In the genomic region with DNA sequence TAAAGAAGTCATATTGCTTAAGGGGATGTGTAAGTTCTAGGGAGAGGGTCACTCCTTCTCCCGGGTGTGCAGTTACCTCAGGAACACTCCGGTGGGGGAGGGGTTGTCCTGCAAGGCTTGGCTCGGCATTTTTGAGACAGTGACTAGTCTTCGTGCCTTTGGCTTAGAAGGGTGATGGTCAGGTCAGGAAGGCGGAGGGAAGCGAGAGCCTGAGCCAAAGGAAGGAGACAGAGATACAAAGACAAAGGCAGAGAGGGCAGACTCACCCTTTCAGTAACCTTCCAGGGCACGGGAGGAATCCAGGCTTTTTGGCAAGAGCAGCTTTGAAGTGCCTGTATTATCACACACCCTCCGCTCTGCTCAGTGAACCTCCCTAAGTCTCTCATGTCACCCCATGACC, we compare ENCODE assay signal across 8 mouse cellular contexts. TPM values are rescaled to one million over a fixed set of nuclear protein-coding genes. Genes with fewer than 3 reads are reported as not detected.
DNase-seq lines count a peak whose midpoint lies in the region; ATAC-seq and TF ChIP-seq lines count a peak whose summit lies in the region.

No protein-coding gene starts in this region.

- peak overlapping the region; percentile 79; the same call in 1 of the 2 replicates for H3K4me3 ChIP-seq in G1E (ENCODE audit: low read depth, low read length)
- H3K4me3 ChIP-seq in limb, embryonic 14.5 days (replicated peaks; ENCODE audit: low read length) = no peak overlapping the region

- no peak for TF ChIP-seq POLR2A in limb, embryonic 14.5 days (IDR thresholded peaks at IDR 0.05; ENCODE audit: borderline replicate concordance, extremely low read depth, insufficient read depth, insufficient read length)

- peaks cover 38% of the 10 kb centered on the region for H3K36me3 ChIP-seq in G1E (replicated peaks)
- peaks cover 14% of the 10 kb centered on the region for H3K36me3 ChIP-seq in limb, embryonic 14.5 days (ENCODE audit: control insufficient read depth, insufficient read depth, low read length)

- ATAC-seq in G1E (ENCODE audit: extremely low read depth, insufficient number of reproducible peaks, low FRiP score, poor library complexity, severe bottlenecking) = no peak
- no peak for ATAC-seq in limb, embryonic 14.5 days (ENCODE audit: low FRiP score, low read depth)

- H3K9me3 ChIP-seq in G1E (replicated peaks) = peaks cover 5% of the 10 kb centered on the region
- no peaks in the 10 kb centered on the region for H3K9me3 ChIP-seq in limb, embryonic 14.5 days (ENCODE audit: control insufficient read depth, low read length)

- H3K4me1 ChIP-seq in G1E (ENCODE audit: insufficient read depth, low read depth, low read length) = peaks cover 80% of the 10 kb centered on the region
- peaks cover 22% of the 10 kb centered on the region for H3K4me1 ChIP-seq in limb, embryonic 14.5 days (ENCODE audit: control insufficient read depth, insufficient read depth, low read length)

- peak overlapping the region; percentile 97 for H3K27ac ChIP-seq in limb, embryonic 14.5 days (replicated peaks; ENCODE audit: low read depth, low read length)

- intact Hi-C loops in heart, postnatal 10 days (cut with DNase I) = no loop called here
- intact Hi-C loops in left cerebral cortex, postnatal 10 days (cut with DNase I) = no loop called here

- no peak overlapping the region for H3K4me2 ChIP-seq in limb, embryonic 14.5 days (replicated peaks; ENCODE audit: low read depth, low read length, severe bottlenecking)

- no peak for TF ChIP-seq CTCF in G1E (IDR thresholded peaks at IDR 0.05; ENCODE audit: low read depth, low read length)

- 41% methylated on average over 8 of the region's 8 CpGs for WGBS in limb, embryonic 14.5 days

- no peak overlapping the region for H3K9ac ChIP-seq in limb, embryonic 14.5 days (ENCODE audit: low read depth, low read length, severe bottlenecking)

- DNase-seq in embryo, embryonic 11 days = peak; percentile 31
- no peak for DNase-seq in embryo, embryonic 10.5 days (ENCODE audit: low spot score)
- DNase-seq in G1E (ENCODE audit: low spot score) (no peak), MN1 (ENCODE audit: low spot score) (no peak)
- peak; percentile 43 to 55 for DNase-seq in heart, postnatal 10 days
- DNase-seq in limb, embryonic 14.5 days (ENCODE audit: low spot score) = no peak
- DNase-seq in gastrocnemius, postnatal 10 days = no peak
- no peak for DNase-seq in left cerebral cortex, postnatal 10 days (ENCODE audit: extremely low spot score in 1 of 2, low spot score in 2 of 2)

- H3K27me3 ChIP-seq in G1E (ENCODE audit: insufficient read depth, low read length) = no peaks in the 10 kb centered on the region
- H3K27me3 ChIP-seq in limb, embryonic 14.5 days (ENCODE audit: control insufficient read depth, insufficient read depth, low read length) = no peaks in the 10 kb centered on the region

RNA-seq across cellular contexts. Expression of a gene that starts 1.4 kb away (rescaled TPM):
- total RNA-seq in G1E (2014; fragmentation: Nextera tagmentation) (558 and 607 TPM in 2 replicates), G1E (2017) (3,673 and 4,536 TPM in 2 replicates)
- polyA plus RNA-seq in G1E (2012) = 1,469 and 2,086 TPM in 2 replicates
- 100 to 1,000 TPM; 372 to 385 TPM for total RNA-seq in heart, postnatal 10 days (2021)
- polyA plus RNA-seq in limb, embryonic 14.5 days (2012; rRNA removed) = 2,106 and 2,309 TPM in 2 replicates
- polyA plus RNA-seq in limb, embryonic 14.5 days (2014; fragmentation: Nextera tagmentation; extraction: Ambion mirVana) = 2,467 and 2,738 TPM in 2 replicates
- 100 to 1,000 TPM; 679 to 727 TPM for total RNA-seq in gastrocnemius, postnatal 10 days (2021)
- total RNA-seq in left cerebral cortex, postnatal 10 days (2021) = 10 to 100 TPM; 24.1 to 25.3 TPM

RNA-seq across cellular contexts. Expression of a gene that starts 9.6 kb away (rescaled TPM):
- total RNA-seq in G1E (2014; fragmentation: Nextera tagmentation) (13.2 and 25.6 TPM in 2 replicates), G1E (2017) (20.1 and 24.2 TPM in 2 replicates)
- polyA plus RNA-seq in G1E (2012) = 15.9 and 16.7 TPM in 2 replicates
- total RNA-seq in heart, postnatal 10 days (2021) = 10 to 100 TPM; 17.8 to 18.9 TPM
- polyA plus RNA-seq in limb, embryonic 14.5 days (2012; rRNA removed) = 38.8 and 41.0 TPM in 2 replicates
- 50.6 and 53.1 TPM in 2 replicates for polyA plus RNA-seq in limb, embryonic 14.5 days (2014; fragmentation: Nextera tagmentation; extraction: Ambion mirVana)
- total RNA-seq in gastrocnemius, postnatal 10 days (2021) = 10 to 100 TPM; 27.1 to 30.7 TPM
- 10 to 100 TPM; 40.9 to 41.4 TPM for total RNA-seq in left cerebral cortex, postnatal 10 days (2021)

RNA-seq across cellular contexts. Expression of a gene that starts 11.4 kb away (rescaled TPM):
- total RNA-seq in G1E (2014; fragmentation: Nextera tagmentation) (26.6 and 31.4 TPM in 2 replicates), G1E (2017) (13.9 and 18.1 TPM in 2 replicates)
- 39.7 and 40.6 TPM in 2 replicates for polyA plus RNA-seq in G1E (2012)
- total RNA-seq in heart, postnatal 10 days (2021) = 1 to 10 TPM; 2.8 to 3.2 TPM
- polyA plus RNA-seq in limb, embryonic 14.5 days (2012; rRNA removed) = 32.5 and 44.4 TPM in 2 replicates
- 20.8 and 21.7 TPM in 2 replicates for polyA plus RNA-seq in limb, embryonic 14.5 days (2014; fragmentation: Nextera tagmentation; extraction: Ambion mirVana)
- 10 to 100 TPM in 1 of 2 experiments, 1 to 10 TPM in 1; 9.4 to 10.1 TPM for total RNA-seq in gastrocnemius, postnatal 10 days (2021)
- total RNA-seq in left cerebral cortex, postnatal 10 days (2021) = 100 to 1,000 TPM; 146 to 158 TPM

RNA-seq across cellular contexts. Expression of a gene that starts 22.4 kb away (rescaled TPM):
- total RNA-seq in G1E (2014; fragmentation: Nextera tagmentation) (67.0 and 104 TPM in 2 replicates), G1E (2017) (23.6 and 24.4 TPM in 2 replicates)
- polyA plus RNA-seq in G1E (2012) = 42.5 and 45.6 TPM in 2 replicates
- total RNA-seq in heart, postnatal 10 days (2021) = 10 to 100 TPM; 49.2 to 58.0 TPM
- polyA plus RNA-seq in limb, embryonic 14.5 days (2012; rRNA removed) = 64.4 and 72.3 TPM in 2 replicates
- 44.7 and 46.8 TPM in 2 replicates for polyA plus RNA-seq in limb, embryonic 14.5 days (2014; fragmentation: Nextera tagmentation; extraction: Ambion mirVana)
- 10 to 100 TPM; 65.1 to 76.8 TPM for total RNA-seq in gastrocnemius, postnatal 10 days (2021)
- 10 to 100 TPM; 31.7 to 37.6 TPM for total RNA-seq in left cerebral cortex, postnatal 10 days (2021)

RNA-seq across cellular contexts. Expression of a gene that starts 25.6 kb away (rescaled TPM):
- total RNA-seq in G1E (2014; fragmentation: Nextera tagmentation) (207 and 231 TPM in 2 replicates), G1E (2017) (32.7 and 34.1 TPM in 2 replicates)
- polyA plus RNA-seq in G1E (2012) = 1,400 and 1,821 TPM in 2 replicates
- 1 to 10 TPM; 6.3 to 8.2 TPM for total RNA-seq in heart, postnatal 10 days (2021)
- 127 and 202 TPM in 2 replicates for polyA plus RNA-seq in limb, embryonic 14.5 days (2012; rRNA removed)
- polyA plus RNA-seq in limb, embryonic 14.5 days (2014; fragmentation: Nextera tagmentation; extraction: Ambion mirVana) = 51.7 and 54.9 TPM in 2 replicates
- total RNA-seq in gastrocnemius, postnatal 10 days (2021) = 10 to 100 TPM in 1 of 2 experiments, 1 to 10 TPM in 1; 6.0 to 11.6 TPM
- 1 to 10 TPM; 8.7 to 9.4 TPM for total RNA-seq in left cerebral cortex, postnatal 10 days (2021)

Comparison
In these comparisons a context has a peak if more than half of its experiments do, and no peak if none do; other contexts are left out.
1. DNase-seq: peak in embryo, embryonic 11 days (single experiment) and heart, postnatal 10 days (2 of 2); none in embryo, embryonic 10.5 days (single experiment), G1E (single experiment), limb, embryonic 14.5 days (single experiment), gastrocnemius, postnatal 10 days (single experiment), left cerebral cortex, postnatal 10 days (0 of 2) and MN1 (single experiment).
2. RNA of a gene that starts 1.4 kb away (total RNA-seq): 558 to 4,536 TPM in G1E, 679 to 727 TPM in gastrocnemius, postnatal 10 days and 372 to 385 TPM in heart, postnatal 10 days; 24.1 to 25.3 TPM in left cerebral cortex, postnatal 10 days; every median in the first group is over 10 times any median in the second.
3. RNA of a gene that starts 11.4 kb away (total RNA-seq): 146 to 158 TPM in left cerebral cortex, postnatal 10 days; 13.9 to 31.4 TPM in G1E, 9.4 to 10.1 TPM in gastrocnemius, postnatal 10 days and 2.8 to 3.2 TPM in heart, postnatal 10 days; every median in the first group is over 4 times any median in the second.